Comparison of ENCODE assay signal across 11 mouse cellular contexts in genomic region chr9:34488267-34488666, GRCm38 (mm10). TPM values are rescaled to one million over a fixed set of nuclear protein-coding genes. Genes with fewer than 3 reads are reported as not detected.
DNase-seq lines count a peak whose midpoint lies in the region; ATAC-seq and TF ChIP-seq lines count a peak whose summit lies in the region.
"Had no signal": no experiment of that assay in that cellular context is flagged by ENCODE, and none has a peak within 500 bp of the region (broad histone marks: within the 10 kb centered on the region; RNA-seq: fewer than 3 reads in every experiment).

No protein-coding gene starts in this region.

- no peaks in the 10 kb centered on the region for H3K36me3 ChIP-seq in heart, embryonic 12.5 days
- no peaks in the 10 kb centered on the region for H3K36me3 ChIP-seq in ES-Bruce4 (ENCODE audit: control insufficient read depth, insufficient read depth, low read length, poor library complexity, severe bottlenecking)
- H3K36me3 ChIP-seq in forebrain, embryonic 15.5 days, result no peaks in the 10 kb centered on the region
- no peaks in the 10 kb centered on the region for H3K36me3 ChIP-seq in liver, embryonic 16.5 days (ENCODE audit: control insufficient read depth, insufficient read depth)
- H3K36me3 ChIP-seq: G1E had no signal

- DNase-seq in heart, adult 8-10 months (ENCODE audit: low spot score), result no peak
- DNase-seq in adrenal gland, adult 18-20 months (ENCODE audit: low spot score in 2 of 2), result no peak
- DNase-seq in gastrocnemius, adult 18-20 months (ENCODE audit: low spot score), result no peak
- DNase-seq in natural killer cell, adult 2 months (ENCODE audit: low spot score in 2 of 2), result no peak
- DNase-seq: thymus, postnatal 36 days had no signal

- no peak overlapping the region for H3K27ac ChIP-seq in heart, embryonic 12.5 days (ENCODE audit: poor library complexity, severe bottlenecking)
- no peak overlapping the region for H3K27ac ChIP-seq in ES-Bruce4 (ENCODE audit: insufficient read depth, low read length)
- peak overlapping the region; percentile 69 for H3K27ac ChIP-seq in forebrain, embryonic 15.5 days (replicated peaks)
- no peak overlapping the region for H3K27ac ChIP-seq in liver, embryonic 16.5 days (ENCODE audit: low read length)

- H3K4me2 ChIP-seq in heart, embryonic 12.5 days, result peak overlapping the region; percentile 84
- H3K4me2 ChIP-seq in forebrain, embryonic 15.5 days (replicated peaks), result peak overlapping the region; percentile 68
- H3K4me2 ChIP-seq in liver, embryonic 16.5 days (ENCODE audit: low read depth, low read length), result peak overlapping the region; percentile 57

- peaks cover 18% of the 10 kb centered on the region for H3K4me1 ChIP-seq in heart, embryonic 12.5 days (replicated peaks)
- no peaks in the 10 kb centered on the region for H3K4me1 ChIP-seq in ES-Bruce4 (ENCODE audit: control insufficient read depth, insufficient read depth, low read length)
- H3K4me1 ChIP-seq in forebrain, embryonic 15.5 days, result peaks cover 43% of the 10 kb centered on the region
- H3K4me1 ChIP-seq in liver, embryonic 16.5 days (ENCODE audit: control insufficient read depth, low read depth, low read length), result no peaks in the 10 kb centered on the region

- TF ChIP-seq CTCF in ES-Bruce4 (IDR thresholded peaks at IDR 0.05; ENCODE audit: low read depth, low read length), result no peak

- peaks cover 80% of the 10 kb centered on the region for H3K27me3 ChIP-seq in heart, embryonic 12.5 days (replicated peaks)
- peaks cover 11% of the 10 kb centered on the region for H3K27me3 ChIP-seq in ES-Bruce4 (ENCODE audit: control insufficient read depth, insufficient read depth, low read length, poor library complexity, severe bottlenecking)
- H3K27me3 ChIP-seq in forebrain, embryonic 15.5 days, result no peaks in the 10 kb centered on the region
- H3K27me3 ChIP-seq in liver, embryonic 16.5 days (ENCODE audit: control insufficient read depth, insufficient read depth, low read depth, low read length), result peaks cover 67% of the 10 kb centered on the region

- no peak for TF ChIP-seq EP300 in ES-Bruce4 (IDR thresholded peaks at IDR 0.05; ENCODE audit: insufficient read depth, low read depth, low read length)

- H3K9ac ChIP-seq in heart, embryonic 12.5 days, result no peak overlapping the region
- no peak overlapping the region for H3K9ac ChIP-seq in ES-Bruce4 (ENCODE audit: low read depth, poor library complexity, severe bottlenecking)
- peak overlapping the region; percentile 61 for H3K9ac ChIP-seq in forebrain, embryonic 15.5 days (replicated peaks)
- no peak overlapping the region for H3K9ac ChIP-seq in liver, embryonic 16.5 days (ENCODE audit: low read depth, low read length)

- WGBS in heart, embryonic 12.5 days, result under 1% methylated on average over 9 of the region's 9 CpGs
- WGBS in forebrain, embryonic 15.5 days, result 1% methylated on average over 9 of the region's 9 CpGs
- 0% methylated on average over 9 of the region's 9 CpGs for WGBS in liver, embryonic 16.5 days (ENCODE audit: insufficient replicate concordance)

- ATAC-seq in heart, embryonic 12.5 days (ENCODE audit: insufficient number of reproducible peaks, low FRiP score), result no peak
- peak; percentile 42; the same call in 1 of the 2 replicates for ATAC-seq in forebrain, embryonic 15.5 days (replicated peaks)
- no peak for ATAC-seq in liver, embryonic 16.5 days (ENCODE audit: low read depth)

- H3K4me3 ChIP-seq in heart, embryonic 12.5 days, result peak overlapping the region; percentile 69
- H3K4me3 ChIP-seq in ES-Bruce4 (ENCODE audit: low read depth, low read length), result peak overlapping the region; percentile 79
- peak overlapping the region; percentile 58 for H3K4me3 ChIP-seq in forebrain, embryonic 15.5 days
- peak overlapping the region; percentile 53 for H3K4me3 ChIP-seq in liver, embryonic 16.5 days (ENCODE audit: low read depth, low read length)

- no peaks in the 10 kb centered on the region for H3K9me3 ChIP-seq in heart, embryonic 12.5 days (replicated peaks)
- H3K9me3 ChIP-seq in ES-Bruce4 (replicated peaks; ENCODE audit: control insufficient read depth, insufficient read depth, low read length, poor library complexity, severe bottlenecking), result no peaks in the 10 kb centered on the region
- H3K9me3 ChIP-seq in forebrain, embryonic 15.5 days, result no peaks in the 10 kb centered on the region
- H3K9me3 ChIP-seq in liver, embryonic 16.5 days (replicated peaks; ENCODE audit: control insufficient read depth, low read length), result no peaks in the 10 kb centered on the region

- no peak for TF ChIP-seq POLR2A in ES-Bruce4 (IDR thresholded peaks at IDR 0.05; ENCODE audit: insufficient read depth, low read length)

RNA-seq across cellular contexts. Expression of gene Kirrel3, which starts 2.6 kb away (rescaled TPM):
- 0.95 and 1.3 TPM in 2 replicates for polyA plus RNA-seq in heart, embryonic 12.5 days (2016; fragmentation: Nextera tagmentation; extraction: Ambion mirVana)
- total RNA-seq in heart, adult 8-10 months (2022), result under 1 TPM; 0.33 to 0.69 (median 0.54) TPM
- polyA plus RNA-seq in ES-Bruce4 (2011; ENCODE audit: insufficient read depth, insufficient read length, low read depth, missing spikeins), result 0.52 TPM in 1 of 2 replicates, not detected in the other
- 45.0 and 48.1 TPM in 2 replicates for polyA plus RNA-seq in forebrain, embryonic 15.5 days (2015; fragmentation: Nextera tagmentation; extraction: Ambion mirVana)
- 0.04 and 0.06 TPM in 2 replicates for polyA plus RNA-seq in liver, embryonic 16.5 days (2015; fragmentation: Nextera tagmentation; extraction: Ambion mirVana)
- under 1 TPM; 0.50 to 0.61 TPM for total RNA-seq in adrenal gland, adult 18-20 months (2021)
- total RNA-seq in gastrocnemius, adult 18-20 months (2021), result under 1 TPM; 0.43 to 0.73 TPM
- total RNA-seq: common myeloid progenitor, adult 5-6 weeks had no signal
- polyA plus RNA-seq: G1E had no signal

Comparison
In these comparisons a context has a peak if more than half of its experiments do, and no peak if none do; other contexts are left out.
1. RNA of gene Kirrel3, which starts 2.6 kb away (polyA plus RNA-seq): 45.0 to 48.1 TPM in forebrain, embryonic 15.5 days; 0.95 to 1.3 TPM in heart, embryonic 12.5 days, 0.52 TPM in ES-Bruce4 and 0.04 to 0.06 TPM in liver, embryonic 16.5 days; every median in the first group is over 10 times any median in the second.
2. Peak in every context shown above with its lines, with median percentiles within 50 percentile points of each other: H3K4me2 ChIP-seq and H3K4me3 ChIP-seq.